Mouse (Mus musculus) intestine, embryonic 14.5 days (tissue): Measurements from ENCODE around the gene Erlec1. TPM values are rescaled to one million over a fixed set of nuclear protein-coding genes. Genes with fewer than 3 reads are reported as not detected.

Experiments used
- ATAC-seq: fragments of 200-750 bp; cut with Nextera tagmentation; replicated peaks from 2 replicates; pipeline ENCODE4 v1.8.0; 2017; ENCODE audit warnings: low read depth, moderate number of reproducible peaks, moderate TSS enrichment, moderate library complexity; ENCODE audit not compliant: low FRiP score, low TSS enrichment
- DNase-seq: peaks from one replicate; pipeline ENCODE4 v3.0.0-alpha.2; 2018; ENCODE audit warnings: low spot score
- H3K27ac ChIP-seq: fragments of 300-500 bp; sonication (generic); 2 replicates; pipeline ENCODE4 v1.5.1; 2014; ENCODE audit warnings: low read depth, mild to moderate bottlenecking, control low read depth
- H3K27me3 ChIP-seq: fragments of 300-500 bp; sonication (generic); replicated peaks from 2 replicates; pipeline ENCODE4 v1.6.1; 2014; ENCODE audit warnings: low read length, control low read depth; ENCODE audit not compliant: control insufficient read depth, insufficient read depth
- H3K36me3 ChIP-seq: fragments of 300-500 bp; sonication (generic); 2 replicates; pipeline ENCODE4 v1.6.1; 2014; ENCODE audit warnings: low read length, control low read depth; ENCODE audit not compliant: control insufficient read depth, insufficient read depth
- H3K4me1 ChIP-seq: fragments of 300-500 bp; sonication (generic); replicated peaks from 2 replicates; pipeline ENCODE4 v1.6.1; 2014; ENCODE audit warnings: low read length, control low read depth, mixed read lengths; ENCODE audit not compliant: control insufficient read depth, insufficient read depth
- H3K4me2 ChIP-seq: fragments of 300-500 bp; sonication (generic); 2 replicates; pipeline ENCODE4 v1.6.1; 2014; ENCODE audit warnings: low read length
- H3K4me3 ChIP-seq: fragments of 300-500 bp; sonication (generic); 2 replicates; pipeline ENCODE4 v1.5.1; 2014; ENCODE audit warnings: low read depth, low read length, control low read depth, mixed read lengths
- H3K9ac ChIP-seq: fragments of 300-500 bp; sonication (generic); 2 replicates; pipeline ENCODE4 v1.6.1; 2014; ENCODE audit warnings: mild to moderate bottlenecking, low read length
- H3K9me3 ChIP-seq: fragments of 300-500 bp; sonication (generic); 2 replicates; pipeline ENCODE4 v1.6.1; 2016; ENCODE audit warnings: low read length, control low read depth; ENCODE audit not compliant: control insufficient read depth
- WGBS: fragments of 180-500 bp; shearing (Covaris S2); extraction: QIAGEN DNeasy Blood & Tissue Kit; methylation state at CpG from one replicate; pipeline ENCODE4 v1.1.7; 2014; 5-methylcytosine and 5-hydroxymethylcytosine counted together
- polyA plus RNA-seq: library from polyadenylated mRNA; unstranded; fragments of >200 nt; fragmentation: Nextera tagmentation; extraction: Ambion mirVana; gene quantifications from 2 replicates; pipeline ENCODE4 v1.2.1, GENCODE M21; 2014

The Erlec1 gene
- polyA plus RNA-seq: 12.4 and 13.4 TPM in 2 replicates

- Histone ChIP-seq H3K9ac (peak within 1 kb of the TSS; percentile 82), H3K27me3 (no peaks in the 10 kb centered on the region), H3K4me1 (peaks cover 7% of the 10 kb centered on the region), H3K4me2 (peak within 1 kb of the TSS; percentile 81), H3K4me3 (peak within 1 kb of the TSS; percentile 82), H3K9me3 (peaks cover 8% of the 10 kb centered on the region; the same call in 1 of the 2 replicates), H3K27ac (peak within 1 kb of the TSS; percentile 77), H3K36me3 (peaks cover 28% of the 10 kb centered on the region)
- WGBS: under 1% methylated on average over 40 of the region's 40 CpGs
- peak; percentile 88 for DNase-seq
- ATAC-seq: peak; percentile 99
These were observed at the start of gene Erlec1 for GRCm38 (mm10) chr11:30954279-30954725. TSS of gene Erlec1 (minus strand) at chr11:30954335.

GRCm38 (mm10) chr11:31001169-31001908, 47.2 kb upstream of the Erlec1 start:
- Histone ChIP-seq H3K27ac (no peak overlapping the region), H3K27me3 (no peaks in the 10 kb centered on the region), H3K4me1 (no peaks in the 10 kb centered on the region), H3K36me3 (0 out of 2 replicates have a peak, but pooled peaks cover 8% of the 10 kb centered on the region), H3K4me2 (no peak overlapping the region), H3K9me3 (no peaks in the 10 kb centered on the region), H3K4me3 (no peak overlapping the region), H3K9ac (no peak overlapping the region)
- DNase-seq (no peak), ATAC-seq (no peak)
- WGBS: 92% methylated on average over 4 of the region's 4 CpGs

GRCm38 (mm10) chr11:31000028-31000427, 45.9 kb upstream of the Erlec1 start:
- no peak overlapping the region for H3K9ac ChIP-seq
- H3K4me1 ChIP-seq: no peaks in the 10 kb centered on the region
- WGBS: 86% methylated on average over 2 of the region's 2 CpGs
- DNase-seq (no peak), ATAC-seq (no peak)
- no peaks in the 10 kb centered on the region for H3K36me3 ChIP-seq
- no peak overlapping the region for H3K4me3 ChIP-seq
- H3K9me3 ChIP-seq: no peaks in the 10 kb centered on the region
- no peaks in the 10 kb centered on the region for H3K27me3 ChIP-seq
- no peak overlapping the region for H3K27ac ChIP-seq
- H3K4me2 ChIP-seq: no peak overlapping the region

GRCm38 (mm10) chr11:30998704-30999103, 44.6 kb upstream of the Erlec1 start:
- ATAC-seq (no peak), DNase-seq (no peak)
- Histone ChIP-seq H3K4me3 (no peak overlapping the region), H3K9ac (no peak overlapping the region), H3K27ac (no peak overlapping the region), H3K27me3 (no peaks in the 10 kb centered on the region), H3K4me2 (no peak overlapping the region), H3K36me3 (no peaks in the 10 kb centered on the region), H3K4me1 (no peaks in the 10 kb centered on the region), H3K9me3 (no peaks in the 10 kb centered on the region)
- WGBS: 79% methylated on average over 2 of the region's 2 CpGs

GRCm38 (mm10) chr11:30998199-30998598, 44.1 kb upstream of the Erlec1 start:
- ATAC-seq (no peak), DNase-seq (no peak)
- Histone ChIP-seq H3K4me2 (no peak overlapping the region), H3K4me3 (no peak overlapping the region), H3K9ac (no peak overlapping the region), H3K36me3 (no peaks in the 10 kb centered on the region), H3K27ac (no peak overlapping the region), H3K27me3 (no peaks in the 10 kb centered on the region), H3K4me1 (no peaks in the 10 kb centered on the region), H3K9me3 (no peaks in the 10 kb centered on the region)
- WGBS: 91% methylated on average over 5 of the region's 5 CpGs

- DNase-seq (no peak), ATAC-seq (no peak)
- Histone ChIP-seq H3K4me3 (no peak overlapping the region), H3K9me3 (no peaks in the 10 kb centered on the region), H3K36me3 (no peaks in the 10 kb centered on the region), H3K27ac (no peak overlapping the region), H3K27me3 (no peaks in the 10 kb centered on the region), H3K9ac (no peak overlapping the region), H3K4me1 (no peaks in the 10 kb centered on the region), H3K4me2 (no peak overlapping the region)
- WGBS: 93% methylated on average over 3 of the region's 3 CpGs
These were observed 42.5 kb upstream of the Erlec1 start for GRCm38 (mm10) chr11:30996670-30997069.

GRCm38 (mm10) chr11:30986625-30987017, 32.5 kb upstream of the Erlec1 start:
- Histone ChIP-seq H3K4me1 (peaks cover 4% of the 10 kb centered on the region; the same call in 1 of the 2 replicates), H3K27me3 (no peaks in the 10 kb centered on the region), H3K4me2 (peak overlapping the region; percentile 68), H3K36me3 (no peaks in the 10 kb centered on the region), H3K9me3 (no peaks in the 10 kb centered on the region), H3K9ac (peak overlapping the region; percentile 31), H3K4me3 (peak overlapping the region; percentile 53), H3K27ac (peak overlapping the region; percentile 38; the same call in 1 of the 2 replicates)
- peak; percentile 53 for DNase-seq
- 7% methylated on average over 2 of the region's 2 CpGs for WGBS
- peak; percentile 65 for ATAC-seq

- Histone ChIP-seq H3K4me3 (peak within 1 kb of the TSS; percentile 53), H3K27ac (peak within 1 kb of the TSS; percentile 38; the same call in 1 of the 2 replicates), H3K4me2 (peak within 1 kb of the TSS; percentile 68), H3K9ac (peak within 1 kb of the TSS; percentile 55), H3K27me3 (no peaks in the 10 kb centered on the region), H3K9me3 (no peaks in the 10 kb centered on the region), H3K4me1 (peaks cover 4% of the 10 kb centered on the region; the same call in 1 of the 2 replicates), H3K36me3 (no peaks in the 10 kb centered on the region)
- under 1% methylated on average over 22 of the region's 22 CpGs for WGBS
- peak; percentile 98 for ATAC-seq
- DNase-seq: peak; percentile 84
These were observed 31.9 kb upstream of the Erlec1 start, which contains the start of gene Chac2 for GRCm38 (mm10) chr11:30985877-30986624. TSS of gene Chac2 (minus strand) at chr11:30986350.
